Mouse (Mus musculus): ENCODE data around the gene Azin2. TPM values are rescaled to one million over a fixed set of nuclear protein-coding genes. Genes with fewer than 3 reads are reported as not detected.

The Azin2 gene
- polyA plus RNA-seq, 1 experiment, result 7.6 TPM

DNA sequence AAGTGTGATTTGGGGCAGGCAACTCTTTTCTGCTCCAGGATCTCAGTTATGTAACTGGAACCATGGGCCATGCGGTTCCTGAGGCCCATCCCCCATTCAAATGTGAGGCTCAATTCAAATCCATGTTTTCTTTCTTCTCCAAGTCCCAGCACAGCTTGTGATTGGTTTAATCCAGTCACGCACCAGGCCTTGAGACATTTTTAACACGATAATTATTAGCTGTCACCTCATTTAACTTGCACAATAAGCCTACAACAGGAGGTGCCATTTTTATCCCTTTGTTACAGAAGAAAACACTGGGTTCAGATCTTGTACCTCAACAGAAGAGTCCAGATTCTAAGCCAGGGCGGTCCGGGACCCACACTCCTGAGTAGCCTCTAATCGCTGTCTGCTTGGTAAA is 44.5 kb downstream of the Azin2 start:
- Histone ChIP-seq H3K4me1 (replicated peaks; ENCODE audit: control insufficient read depth, insufficient read depth, low read length) (no peaks in the 10 kb centered on the region), H3K4me3 (ENCODE audit: control insufficient read depth, insufficient read depth, low read length) (no peak overlapping the region), H3K36me3 (ENCODE audit: control insufficient read depth, insufficient read depth, low read length) (no peaks in the 10 kb centered on the region), H3K27me3 (ENCODE audit: control insufficient read depth, insufficient read depth, low read length) (no peaks in the 10 kb centered on the region), H3K27ac (ENCODE audit: control insufficient read depth, insufficient read depth, low read length) (no peak overlapping the region)
- TF ChIP-seq CTCF (IDR thresholded peaks at IDR 0.05; ENCODE audit: borderline replicate concordance, control insufficient read depth, extremely low read depth, insufficient read depth, low read length, poor library complexity) (no peak), POLR2A (IDR thresholded peaks at IDR 0.05; ENCODE audit: control insufficient read depth, extremely low read depth, insufficient read depth, low read length, poor library complexity) (no peak)
- no peak for DNase-seq
- 97% methylated on average over 6 of the region's 6 CpGs for WGBS

DNA sequence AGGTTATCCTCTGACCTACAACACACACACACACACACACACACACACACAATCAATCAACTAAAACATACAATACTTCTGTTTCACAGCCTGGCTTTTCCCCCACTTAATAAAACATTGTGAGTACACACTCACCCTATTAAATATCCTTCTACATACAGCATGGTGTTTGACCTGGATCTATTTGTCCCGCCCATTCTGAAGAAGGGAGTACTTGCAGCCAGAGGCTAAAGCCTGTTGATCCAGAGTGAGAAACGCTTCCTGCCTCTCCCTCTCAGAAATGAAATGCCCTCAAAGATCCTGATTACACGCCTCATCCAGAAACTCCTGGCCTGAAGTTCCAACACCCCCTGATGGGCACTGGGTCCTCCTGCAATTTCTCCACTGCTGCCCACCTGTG is 45.1 kb downstream of the Azin2 start:
- no peaks in the 10 kb centered on the region for H3K4me1 ChIP-seq (replicated peaks; ENCODE audit: control insufficient read depth, insufficient read depth, low read length)
- 86% methylated on average over 3 of the region's 3 CpGs for WGBS
- H3K27me3 ChIP-seq (ENCODE audit: control insufficient read depth, insufficient read depth, low read length), result no peaks in the 10 kb centered on the region
- H3K36me3 ChIP-seq (ENCODE audit: control insufficient read depth, insufficient read depth, low read length), result no peaks in the 10 kb centered on the region
- H3K4me3 ChIP-seq (ENCODE audit: control insufficient read depth, insufficient read depth, low read length), result no peak overlapping the region
- TF ChIP-seq CTCF (IDR thresholded peaks at IDR 0.05; ENCODE audit: borderline replicate concordance, control insufficient read depth, extremely low read depth, insufficient read depth, low read length, poor library complexity), result no peak
- TF ChIP-seq POLR2A (IDR thresholded peaks at IDR 0.05; ENCODE audit: control insufficient read depth, extremely low read depth, insufficient read depth, low read length, poor library complexity), result no peak
- no peak for DNase-seq
- no peak overlapping the region for H3K27ac ChIP-seq (ENCODE audit: control insufficient read depth, insufficient read depth, low read length)

DNA sequence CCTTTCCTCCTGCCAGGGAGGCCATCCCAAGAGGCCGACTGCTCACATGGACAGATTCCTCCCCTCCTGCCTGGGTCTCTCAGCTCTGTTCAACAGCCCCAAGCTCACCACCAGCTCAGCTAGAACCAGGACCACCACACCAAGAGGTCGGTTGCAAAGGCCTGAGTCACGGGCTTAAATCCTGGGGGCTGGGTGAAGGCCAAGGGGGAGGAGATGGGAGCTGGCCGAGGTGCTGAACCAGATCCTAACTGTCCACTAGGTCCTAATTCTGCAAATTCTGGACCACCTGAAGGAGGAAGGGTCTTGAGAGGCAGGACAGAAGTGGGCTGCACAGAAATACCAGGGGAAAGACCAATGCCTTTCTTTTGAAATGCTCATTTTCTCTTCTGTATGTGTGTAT is 48.4 kb downstream of the Azin2 start:
- H3K36me3 ChIP-seq (ENCODE audit: control insufficient read depth, insufficient read depth, low read length), result no peaks in the 10 kb centered on the region
- no peak for DNase-seq
- TF ChIP-seq CTCF (IDR thresholded peaks at IDR 0.05; ENCODE audit: borderline replicate concordance, control insufficient read depth, extremely low read depth, insufficient read depth, low read length, poor library complexity) (no peak), POLR2A (IDR thresholded peaks at IDR 0.05; ENCODE audit: control insufficient read depth, extremely low read depth, insufficient read depth, low read length, poor library complexity) (no peak)
- H3K27ac ChIP-seq (ENCODE audit: control insufficient read depth, insufficient read depth, low read length), result no peak overlapping the region
- 27% methylated on average over 4 of the region's 4 CpGs for WGBS
- no peaks in the 10 kb centered on the region for H3K27me3 ChIP-seq (ENCODE audit: control insufficient read depth, insufficient read depth, low read length)
- no peak overlapping the region for H3K4me3 ChIP-seq (ENCODE audit: control insufficient read depth, insufficient read depth, low read length)
- H3K4me1 ChIP-seq (replicated peaks; ENCODE audit: control insufficient read depth, insufficient read depth, low read length), result no peaks in the 10 kb centered on the region

DNA sequence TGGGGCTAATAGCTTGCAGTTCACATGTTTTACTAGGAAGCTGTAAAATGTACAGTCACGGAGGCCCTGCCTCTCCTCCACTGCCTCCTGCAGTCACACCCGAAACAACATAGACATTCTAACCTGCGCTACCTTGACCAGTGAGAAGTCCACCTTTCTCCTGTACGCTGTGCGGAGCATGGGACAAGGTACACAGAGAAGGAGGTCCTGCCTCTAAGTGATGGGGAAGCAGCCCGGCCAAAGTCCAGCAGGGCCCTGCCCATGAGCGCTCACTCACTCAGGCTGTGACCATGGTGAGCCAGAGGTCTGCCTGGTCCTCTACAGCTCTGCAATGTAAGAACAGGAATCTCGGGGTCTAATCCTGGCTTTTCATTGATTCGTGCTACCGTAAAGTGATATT is 50.2 kb downstream of the Azin2 start:
- no peak overlapping the region for H3K27ac ChIP-seq (ENCODE audit: control insufficient read depth, insufficient read depth, low read length)
- H3K27me3 ChIP-seq (ENCODE audit: control insufficient read depth, insufficient read depth, low read length), result no peaks in the 10 kb centered on the region
- no peak overlapping the region for H3K4me3 ChIP-seq (ENCODE audit: control insufficient read depth, insufficient read depth, low read length)
- no peak for DNase-seq
- TF ChIP-seq POLR2A (IDR thresholded peaks at IDR 0.05; ENCODE audit: control insufficient read depth, extremely low read depth, insufficient read depth, low read length, poor library complexity), result no peak
- TF ChIP-seq CTCF (IDR thresholded peaks at IDR 0.05; ENCODE audit: borderline replicate concordance, control insufficient read depth, extremely low read depth, insufficient read depth, low read length, poor library complexity), result no peak
- no peaks in the 10 kb centered on the region for H3K4me1 ChIP-seq (replicated peaks; ENCODE audit: control insufficient read depth, insufficient read depth, low read length)
- no peaks in the 10 kb centered on the region for H3K36me3 ChIP-seq (ENCODE audit: control insufficient read depth, insufficient read depth, low read length)
- 92% methylated on average over 10 of the region's 10 CpGs for WGBS

GRCm38 (mm10) chr4:128910276-128911063 is 51.8 kb downstream of the Azin2 start:
- WGBS, result 88% methylated on average over 8 of the region's 8 CpGs
- Histone ChIP-seq H3K36me3 (ENCODE audit: control insufficient read depth, insufficient read depth, low read length) (no peaks in the 10 kb centered on the region), H3K4me1 (replicated peaks; ENCODE audit: control insufficient read depth, insufficient read depth, low read length) (no peaks in the 10 kb centered on the region), H3K4me3 (ENCODE audit: control insufficient read depth, insufficient read depth, low read length) (no peak overlapping the region), H3K27me3 (ENCODE audit: control insufficient read depth, insufficient read depth, low read length) (no peaks in the 10 kb centered on the region), H3K27ac (ENCODE audit: control insufficient read depth, insufficient read depth, low read length) (no peak overlapping the region)
- TF ChIP-seq CTCF (IDR thresholded peaks at IDR 0.05; ENCODE audit: borderline replicate concordance, control insufficient read depth, extremely low read depth, insufficient read depth, low read length, poor library complexity), result no peak
- DNase-seq, result no peak

- 93% methylated on average over 14 of the region's 14 CpGs for WGBS
- Histone ChIP-seq H3K27ac (ENCODE audit: control insufficient read depth, insufficient read depth, low read length) (no peak overlapping the region), H3K4me1 (replicated peaks; ENCODE audit: control insufficient read depth, insufficient read depth, low read length) (no peaks in the 10 kb centered on the region), H3K4me3 (ENCODE audit: control insufficient read depth, insufficient read depth, low read length) (no peak overlapping the region), H3K36me3 (ENCODE audit: control insufficient read depth, insufficient read depth, low read length) (no peaks in the 10 kb centered on the region), H3K27me3 (ENCODE audit: control insufficient read depth, insufficient read depth, low read length) (no peaks in the 10 kb centered on the region)
- no peak for DNase-seq
- no peak for TF ChIP-seq CTCF (IDR thresholded peaks at IDR 0.05; ENCODE audit: borderline replicate concordance, control insufficient read depth, extremely low read depth, insufficient read depth, low read length, poor library complexity)
- no peak for TF ChIP-seq POLR2A (IDR thresholded peaks at IDR 0.05; ENCODE audit: control insufficient read depth, extremely low read depth, insufficient read depth, low read length, poor library complexity)
Observed at GRCm38 (mm10) chr4:128909378-128909831, 52.8 kb downstream of the Azin2 start.

Measured in thymus, adult 2 months (tissue).